ENCODE assay signal across 8 mouse cellular contexts in genomic region chr13:91807155-91807839, GRCm38 (mm10). TPM values are rescaled to one million over a fixed set of nuclear protein-coding genes. Genes with fewer than 3 reads are reported as not detected.
A peak's percentile ranks its signal among the peaks of the same experiment; 100 is the strongest.
DNase-seq lines count a peak whose midpoint lies in the region; ATAC-seq lines count a peak whose summit lies in the region.

Zcchc9 (minus strand) TSS chr13:91807705.

- peak; percentile 95 for DNase-seq in MN1 (ENCODE audit: low spot score)
- DNase-seq in cerebellum, adult 9-10 months = peak; percentile 92
- DNase-seq in frontal cortex, adult 2 months (ENCODE audit: extremely low spot score in 1 of 2, low spot score in 1 of 2) = peak; percentile 77 to 92
- DNase-seq in hindbrain, embryonic 11.5 days (ENCODE audit: low spot score) = peak; percentile 95
- peak; percentile 88 to 92 for DNase-seq in layer of hippocampus, postnatal 10 days (ENCODE audit: low spot score in 2 of 2)
- DNase-seq in lung, postnatal 10 days = peak; percentile 90
- peak; percentile 86 for DNase-seq in ovary, postnatal 36 days (ENCODE audit: low spot score)
- DNase-seq in thymus, postnatal 25 days = peak; percentile 88

- H3K27me3 ChIP-seq in hindbrain, embryonic 11.5 days (ENCODE audit: control insufficient read depth, insufficient read depth, low read length) = no peaks in the 10 kb centered on the region

- H3K36me3 ChIP-seq in hindbrain, embryonic 11.5 days (ENCODE audit: control insufficient read depth, insufficient read depth, low read length) = peaks cover 4% of the 10 kb centered on the region

- under 1% methylated on average over 50 of the region's 50 CpGs for WGBS in hindbrain, embryonic 11.5 days

- peak within 1 kb of the TSS; percentile 53 for H3K4me2 ChIP-seq in hindbrain, embryonic 11.5 days (replicated peaks; ENCODE audit: low read depth, low read length)

- peak within 1 kb of the TSS; percentile 92 for H3K4me3 ChIP-seq in hindbrain, embryonic 11.5 days (ENCODE audit: low read depth, low read length)

- H3K4me1 ChIP-seq in hindbrain, embryonic 11.5 days (replicated peaks; ENCODE audit: control insufficient read depth, insufficient read depth, low read length) = no peaks in the 10 kb centered on the region

- H3K27ac ChIP-seq in hindbrain, embryonic 11.5 days (ENCODE audit: low read depth, low read length) = peak within 1 kb of the TSS; percentile 88

- H3K9ac ChIP-seq in hindbrain, embryonic 11.5 days (ENCODE audit: low read depth, low read length) = peak within 1 kb of the TSS; percentile 98

- H3K9me3 ChIP-seq in hindbrain, embryonic 11.5 days (ENCODE audit: control insufficient read depth, low read length) = no peaks in the 10 kb centered on the region

- ATAC-seq in hindbrain, embryonic 11.5 days (ENCODE audit: low FRiP score) = peak; percentile 99

RNA-seq across cellular contexts. Expression of gene Zcchc9, which starts in this region (rescaled TPM):
- polyA plus RNA-seq in frontal cortex, adult 2 months (2012; rRNA removed) = 21.1 and 21.4 TPM in 2 replicates
- polyA plus RNA-seq in hindbrain, embryonic 11.5 days (2014; fragmentation: Nextera tagmentation; extraction: Ambion mirVana) = 27.3 and 31.7 TPM in 2 replicates
- 10 to 100 TPM; 14.5 to 19.9 TPM for total RNA-seq in layer of hippocampus, postnatal 10 days (2021)

Comparison
In these comparisons a context has a peak if more than half of its experiments do, and no peak if none do; other contexts are left out.
1. Peak in every context shown above with its lines: DNase-seq, ATAC-seq, H3K4me3 ChIP-seq and H3K27ac ChIP-seq.